Mouse (Mus musculus) left cerebral cortex, postnatal 36 days (tissue): ENCODE data around the gene Prkn. TPM values are rescaled to one million over a fixed set of nuclear protein-coding genes. Genes with fewer than 3 reads are reported as not detected.

Experiments used
- DNase-seq, 2 experiments: peaks; one replicate each; pipeline ENCODE4 v3.0.0; 2021 to 2022; ENCODE audit warnings: low spot score in 2 of 2, mixed read lengths in 1 of 2
- intact Hi-C: fragments of 180-260 bp; cut with DNase I; formaldehyde crosslinking; loops from one replicate; pipeline ENCODE4 v1.15.1; 2025
- total RNA-seq, 2 experiments: library from RNA; stranded (reverse); gene quantifications; 2 replicates each; pipeline ENCODE4 v1.2.3; 2021

Gene Prkn
- total RNA-seq, 2 experiments from 2014 or later, result 15.0 to 20.2 TPM

- intact Hi-C loops, result no loop called here
- no peak for DNase-seq
These were observed 390.6 kb downstream of the Prkn start for GRCm38 (mm10) chr17:11230604-11231395.

- intact Hi-C loops, result no loop called here
- no peak for DNase-seq
These were observed 395.1 kb downstream of the Prkn start for GRCm38 (mm10) chr17:11235273-11235672.

GRCm38 (mm10) chr17:11245040-11245439 lies 404.9 kb downstream of the Prkn start:
- DNase-seq, result no peak
- intact Hi-C loops, result no loop called here

GRCm38 (mm10) chr17:11249216-11249615 lies 409.0 kb downstream of the Prkn start:
- intact Hi-C loops, result no loop called here
- no peak for DNase-seq

- DNase-seq, result no peak
- intact Hi-C loops, result no loop called here
These were observed 420.5 kb downstream of the Prkn start for GRCm38 (mm10) chr17:11260663-11261062.

GRCm38 (mm10) chr17:11261679-11262078 lies 421.5 kb downstream of the Prkn start:
- DNase-seq, result no peak

GRCm38 (mm10) chr17:11267951-11268350 lies 427.8 kb downstream of the Prkn start:
- DNase-seq, result no peak
- intact Hi-C loops, result no loop called here

More at GRCm38 (mm10) chr17:11261679-11262078, 421.5 kb downstream of the Prkn start:
- intact Hi-C loops, result no loop called here

- intact Hi-C loops, result no loop called here
- peak; percentile 46 for DNase-seq
These were observed 430.0 kb downstream of the Prkn start for GRCm38 (mm10) chr17:11270179-11270578.

- intact Hi-C loops, result no loop called here
- DNase-seq, result peak; percentile 15 to 16
These were observed 431.7 kb downstream of the Prkn start for GRCm38 (mm10) chr17:11271876-11272275.

GRCm38 (mm10) chr17:11284246-11284645 lies 444.1 kb downstream of the Prkn start:
- no peak for DNase-seq
- intact Hi-C loops, result no loop called here

GRCm38 (mm10) chr17:11290183-11290582 lies 450.0 kb downstream of the Prkn start:
- intact Hi-C loops, result no loop called here
- DNase-seq, result no peak

GRCm38 (mm10) chr17:11303116-11303515 lies 462.9 kb downstream of the Prkn start:
- intact Hi-C loops, result no loop called here
- peak; percentile 43 to 51 for DNase-seq

- intact Hi-C loops, result no loop called here
- DNase-seq, result no peak
These were observed 469.7 kb downstream of the Prkn start for GRCm38 (mm10) chr17:11309843-11310242.

GRCm38 (mm10) chr17:11314163-11314562 lies 474.0 kb downstream of the Prkn start:
- intact Hi-C loops, result no loop called here
- no peak for DNase-seq

- intact Hi-C loops, result no loop called here
- DNase-seq, result no peak
These were observed 475.5 kb downstream of the Prkn start for GRCm38 (mm10) chr17:11315675-11316074.

GRCm38 (mm10) chr17:11318946-11319345 lies 478.8 kb downstream of the Prkn start:
- intact Hi-C loops, result no loop called here
- no peak for DNase-seq

GRCm38 (mm10) chr17:11319666-11320360 lies 479.6 kb downstream of the Prkn start:
- intact Hi-C loops, result no loop called here
- no peak for DNase-seq

GRCm38 (mm10) chr17:11332081-11332480 lies 491.9 kb downstream of the Prkn start:
- intact Hi-C loops, result no loop called here
- DNase-seq, result no peak

GRCm38 (mm10) chr17:11333741-11334140 lies 493.6 kb downstream of the Prkn start:
- no peak for DNase-seq
- intact Hi-C loops, result no loop called here

GRCm38 (mm10) chr17:11336156-11336555 lies 496.0 kb downstream of the Prkn start:
- intact Hi-C loops, result no loop called here
- peak in 1 of 2 experiments; percentile 22 for DNase-seq

- intact Hi-C loops, result no loop called here
- no peak for DNase-seq
These were observed 500.2 kb downstream of the Prkn start for GRCm38 (mm10) chr17:11340368-11340767.
